Mouse (Mus musculus) heart, adult 2 months (tissue): ENCODE data around the gene Htr1f. TPM values are rescaled to one million over a fixed set of nuclear protein-coding genes. Genes with fewer than 3 reads are reported as not detected.

Experiments used
- DNase-seq, 2 experiments: peaks; one replicate each; pipeline ENCODE4 v3.0.0; 2021
- H3K27ac ChIP-seq: fragments of 200-600 bp; 2 replicates; pipeline ENCODE4 v1.8.1; 2022
- H3K27me3 ChIP-seq: fragments of 200-500 bp; 2 replicates; pipeline ENCODE4 v1.6.1; 2012; ENCODE audit warnings: mild to moderate bottlenecking, low read length, inconsistent platforms, mixed read lengths; ENCODE audit not compliant: control insufficient read depth, insufficient read depth
- H3K36me3 ChIP-seq: fragments of 200-500 bp; 2 replicates; pipeline ENCODE4 v1.6.1; 2012; ENCODE audit warnings: low read length, inconsistent platforms; ENCODE audit not compliant: control insufficient read depth, insufficient read depth
- H3K4me1 ChIP-seq: fragments of 200-500 bp; 2 replicates; pipeline ENCODE4 v1.6.1; 2011; ENCODE audit warnings: low read length; ENCODE audit not compliant: control insufficient read depth, insufficient read depth
- H3K4me3 ChIP-seq: fragments of 200-600 bp; 2 replicates; pipeline ENCODE4 v1.8.1; 2022
- H3K79me2 ChIP-seq: fragments of 200-500 bp; replicated peaks from 2 replicates; pipeline ENCODE4 v1.6.1; 2012; ENCODE audit warnings: mild to moderate bottlenecking, inconsistent platforms, low read length, moderate library complexity, mixed read lengths; ENCODE audit not compliant: control insufficient read depth, insufficient read depth
- H3K9ac ChIP-seq: fragments of 200-500 bp; 2 replicates; pipeline ENCODE4 v1.6.1; 2012; ENCODE audit warnings: low read depth, mild to moderate bottlenecking, control low read depth, inconsistent platforms, low read length, mixed read lengths
- CTCF ChIP-seq: fragments of 200-600 bp; IDR thresholded peaks from 2 replicates; pipeline ENCODE4 v1.8.1; 2022; ENCODE audit warnings: antibody characterized with exemption, mild to moderate bottlenecking, moderate library complexity
- EP300 ChIP-seq: fragments of 200-500 bp; IDR thresholded peaks from 2 replicates; pipeline ENCODE4 v1.6.1; 2011; ENCODE audit warnings: low read depth, low read length, control low read depth; ENCODE audit not compliant: insufficient read depth
- POLR2A ChIP-seq: fragments of 200-500 bp; IDR thresholded peaks from 2 replicates; pipeline ENCODE4 v1.6.1; 2011; ENCODE audit warnings: mild to moderate bottlenecking, low read depth, low read length, control low read depth; ENCODE audit not compliant: insufficient read depth
- WGBS: fragments of 180-500 bp; shearing (Covaris S2); methylation state at CpG from one replicate; pipeline ENCODE4 v1.1.7; 2018; 5-methylcytosine and 5-hydroxymethylcytosine counted together
- intact Hi-C: fragments of 180-260 bp; cut with DNase I; formaldehyde crosslinking; loops from one replicate; pipeline ENCODE4 v1.15.1; 2025
- polyA plus RNA-seq: library from polyadenylated mRNA; depleted of rRNA; stranded (reverse); fragments of >200 nt; gene quantifications from 2 replicates; pipeline ENCODE4 v1.2.3, GENCODE M21; 2012
- total RNA-seq, 2 experiments: library from RNA; stranded (reverse); gene quantifications; 2 replicates each; pipeline ENCODE4 v1.2.3; 2021

The Htr1f gene
- total and polyA plus RNA-seq, 3 experiments: not detected

GRCm38 (mm10) chr16:65018710-65019109, 86.9 kb downstream of the Htr1f start:
- WGBS: 94% methylated on average over 1 of the region's 1 CpGs
- Histone ChIP-seq H3K27me3 (no peaks in the 10 kb centered on the region), H3K27ac (no peak overlapping the region), H3K79me2 (no peaks in the 10 kb centered on the region), H3K9ac (no peak overlapping the region), H3K4me1 (no peaks in the 10 kb centered on the region), H3K36me3 (no peaks in the 10 kb centered on the region), H3K4me3 (no peak overlapping the region)
- DNase-seq: no peak
- intact Hi-C loops: no loop called here
- no peak for TF ChIP-seq EP300
- TF ChIP-seq CTCF: no peak
- no peak for TF ChIP-seq POLR2A

- intact Hi-C loops: no loop called here
- no peaks in the 10 kb centered on the region for H3K27me3 ChIP-seq
- DNase-seq: no peak
- no peaks in the 10 kb centered on the region for H3K36me3 ChIP-seq
- no peak overlapping the region for H3K4me3 ChIP-seq
- no peaks in the 10 kb centered on the region for H3K4me1 ChIP-seq
- H3K9ac ChIP-seq: no peak overlapping the region
- 72% methylated on average over 7 of the region's 7 CpGs for WGBS
- H3K79me2 ChIP-seq: no peaks in the 10 kb centered on the region
- no peak overlapping the region for H3K27ac ChIP-seq
- no peak for TF ChIP-seq EP300
Observed at GRCm38 (mm10) chr16:65018134-65018533, 87.5 kb downstream of the Htr1f start.

GRCm38 (mm10) chr16:65017566-65017965, 88.1 kb downstream of the Htr1f start:
- Histone ChIP-seq H3K4me1 (no peaks in the 10 kb centered on the region), H3K4me3 (no peak overlapping the region), H3K27me3 (no peaks in the 10 kb centered on the region), H3K36me3 (no peaks in the 10 kb centered on the region), H3K79me2 (no peaks in the 10 kb centered on the region), H3K27ac (no peak overlapping the region), H3K9ac (no peak overlapping the region)
- intact Hi-C loops: no loop called here
- WGBS: 61% methylated on average over 1 of the region's 1 CpGs
- no peak for TF ChIP-seq EP300
- TF ChIP-seq CTCF: no peak
- TF ChIP-seq POLR2A: no peak
- no peak for DNase-seq

GRCm38 (mm10) chr16:65015241-65015640, 90.4 kb downstream of the Htr1f start:
- WGBS: 67% methylated on average over 4 of the region's 4 CpGs

GRCm38 (mm10) chr16:65001993-65002821, 103.4 kb downstream of the Htr1f start:
- intact Hi-C loops: no loop called here
- no peaks in the 10 kb centered on the region for H3K36me3 ChIP-seq
- WGBS: 63% methylated on average over 6 of the region's 6 CpGs
- no peaks in the 10 kb centered on the region for H3K4me1 ChIP-seq
- TF ChIP-seq CTCF (no peak), POLR2A (no peak), EP300 (no peak)
- no peaks in the 10 kb centered on the region for H3K79me2 ChIP-seq
- no peak overlapping the region for H3K4me3 ChIP-seq
- no peak for DNase-seq
- no peak overlapping the region for H3K9ac ChIP-seq
- no peak overlapping the region for H3K27ac ChIP-seq
- no peaks in the 10 kb centered on the region for H3K27me3 ChIP-seq

More at GRCm38 (mm10) chr16:65015241-65015640, 90.4 kb downstream of the Htr1f start:
- Histone ChIP-seq H3K36me3 (no peaks in the 10 kb centered on the region), H3K27me3 (no peaks in the 10 kb centered on the region), H3K4me1 (no peaks in the 10 kb centered on the region), H3K9ac (no peak overlapping the region), H3K4me3 (no peak overlapping the region), H3K27ac (no peak overlapping the region), H3K79me2 (no peaks in the 10 kb centered on the region)
- TF ChIP-seq POLR2A: no peak
- TF ChIP-seq EP300: no peak
- TF ChIP-seq CTCF: no peak
- intact Hi-C loops: no loop called here
- no peak for DNase-seq

GRCm38 (mm10) chr16:64989279-64989800, 116.3 kb downstream of the Htr1f start:
- WGBS: 62% methylated on average over 3 of the region's 3 CpGs
- no peak overlapping the region for H3K27ac ChIP-seq
- DNase-seq: no peak
- H3K36me3 ChIP-seq: no peaks in the 10 kb centered on the region
- no peak overlapping the region for H3K4me3 ChIP-seq
- no peak for TF ChIP-seq CTCF
- no peak for TF ChIP-seq EP300
- TF ChIP-seq POLR2A: no peak
- no peaks in the 10 kb centered on the region for H3K27me3 ChIP-seq
- intact Hi-C loops: no loop called here
- H3K9ac ChIP-seq: no peak overlapping the region
- H3K4me1 ChIP-seq: no peaks in the 10 kb centered on the region
- no peaks in the 10 kb centered on the region for H3K79me2 ChIP-seq
